Mouse (Mus musculus) lung, embryonic 15.5 days (tissue): ENCODE data around the gene Dnmt3b. TPM values are rescaled to one million over a fixed set of nuclear protein-coding genes. Genes with fewer than 3 reads are reported as not detected.
"Not testable (repeated sequence)": the region's sequence is repeated elsewhere in the genome, so short reads cannot be mapped to it uniquely, and the experiment has no call there.

Experiments
- ATAC-seq: fragments of 200-750 bp; cut with Nextera tagmentation; 2 replicates; pipeline ENCODE4 v1.8.0; 2017; ENCODE audit warnings: moderate number of reproducible peaks, borderline replicate concordance; ENCODE audit not compliant: low FRiP score, low TSS enrichment; ENCODE audit errors: extremely low read depth
- H3K27ac ChIP-seq: fragments of 300-500 bp; sonication (generic); 2 replicates; pipeline ENCODE4 v1.5.1; 2015; ENCODE audit warnings: moderate library complexity, mild to moderate bottlenecking, inconsistent platforms
- H3K27me3 ChIP-seq: fragments of 300-500 bp; sonication (generic); 2 replicates; pipeline ENCODE4 v1.6.1; 2015; ENCODE audit warnings: inconsistent platforms
- H3K36me3 ChIP-seq: fragments of 300-500 bp; sonication (generic); 2 replicates; pipeline ENCODE4 v1.6.1; 2015; ENCODE audit warnings: inconsistent platforms
- H3K4me1 ChIP-seq: fragments of 300-500 bp; sonication (generic); 2 replicates; pipeline ENCODE4 v1.6.1; 2015; ENCODE audit warnings: inconsistent platforms
- H3K4me2 ChIP-seq: fragments of 300-500 bp; sonication (generic); 2 replicates; pipeline ENCODE4 v1.6.1; 2015; ENCODE audit warnings: inconsistent platforms, mild to moderate bottlenecking, moderate library complexity
- H3K4me3 ChIP-seq: fragments of 300-500 bp; sonication (generic); 2 replicates; pipeline ENCODE4 v1.5.1; 2015; ENCODE audit warnings: mild to moderate bottlenecking, inconsistent platforms
- H3K9ac ChIP-seq: fragments of 300-500 bp; sonication (generic); 2 replicates; pipeline ENCODE4 v1.6.1; 2015; ENCODE audit warnings: inconsistent platforms
- H3K9me3 ChIP-seq: fragments of 300-500 bp; sonication (generic); 2 replicates; pipeline ENCODE4 v1.6.1; 2016; ENCODE audit warnings: inconsistent platforms
- WGBS: fragments of 180-500 bp; shearing (Covaris S2); methylation state at CpG from one replicate; pipeline ENCODE4 v1.1.7; 2015; 5-methylcytosine and 5-hydroxymethylcytosine counted together
- polyA plus RNA-seq: library from polyadenylated mRNA; unstranded; fragments of >200 nt; fragmentation: Nextera tagmentation; extraction: Ambion mirVana; gene quantifications from 2 replicates; pipeline ENCODE4 v1.2.1, GENCODE M21; 2015

Gene Dnmt3b
- polyA plus RNA-seq, 1 experiment from 2014 or later, result 13.0 TPM

GRCm38 (mm10) chr2:153642496-153642895 lies 6.8 kb upstream of the Dnmt3b start:
- H3K27me3 ChIP-seq, result peaks cover 9% of the 10 kb centered on the region; the same call in 1 of the 2 replicates
- no peaks in the 10 kb centered on the region for H3K9me3 ChIP-seq
- H3K9ac ChIP-seq, result no peak overlapping the region
- 19% methylated on average over 3 of the region's 3 CpGs for WGBS
- H3K4me1 ChIP-seq, result peaks cover 5% of the 10 kb centered on the region; the same call in 1 of the 2 replicates
- no peak overlapping the region for H3K4me3 ChIP-seq
- no peak overlapping the region for H3K4me2 ChIP-seq
- H3K36me3 ChIP-seq, result no peaks in the 10 kb centered on the region
- H3K27ac ChIP-seq, result no peak overlapping the region
- ATAC-seq, result no peak

- ATAC-seq, result no peak
- Histone ChIP-seq H3K4me1 (peaks cover 5% of the 10 kb centered on the region; the same call in 1 of the 2 replicates), H3K4me2 (no peak overlapping the region), H3K9ac (no peak overlapping the region), H3K4me3 (no peak overlapping the region), H3K9me3 (no peaks in the 10 kb centered on the region), H3K36me3 (no peaks in the 10 kb centered on the region), H3K27me3 (peaks cover 9% of the 10 kb centered on the region; the same call in 1 of the 2 replicates), H3K27ac (no peak overlapping the region)
- 36% methylated on average over 6 of the region's 6 CpGs for WGBS
Measured at GRCm38 (mm10) chr2:153642999-153643398, 6.3 kb upstream of the Dnmt3b start.

- Histone ChIP-seq H3K36me3 (no peaks in the 10 kb centered on the region), H3K4me2 (peak overlapping the region; percentile 94), H3K4me3 (peak overlapping the region; percentile 81), H3K27ac (no peak overlapping the region), H3K4me1 (peaks cover 15% of the 10 kb centered on the region), H3K9me3 (no peaks in the 10 kb centered on the region), H3K27me3 (peaks cover 4% of the 10 kb centered on the region; the same call in 1 of the 2 replicates), H3K9ac (peak overlapping the region; percentile 83)
- 13% methylated on average over 14 of the region's 14 CpGs for WGBS
- ATAC-seq, result no peak; the same call in 1 of the 2 replicates
Measured at GRCm38 (mm10) chr2:153648773-153649297, 415 bp upstream of the Dnmt3b start.

GRCm38 (mm10) chr2:153650014-153650687 lies 901 bp downstream of the Dnmt3b start:
- Histone ChIP-seq H3K4me3 (peak overlapping the region; percentile 81), H3K4me1 (peaks cover 15% of the 10 kb centered on the region), H3K9ac (peak overlapping the region; percentile 83), H3K4me2 (peak overlapping the region; percentile 94), H3K27ac (no peak overlapping the region), H3K9me3 (no peaks in the 10 kb centered on the region), H3K27me3 (no peaks in the 10 kb centered on the region), H3K36me3 (no peaks in the 10 kb centered on the region)
- ATAC-seq, result peak; percentile 44; the same call in 1 of the 2 replicates
- 2% methylated on average over 28 of the region's 28 CpGs for WGBS

- Histone ChIP-seq H3K36me3 (no peaks in the 10 kb centered on the region), H3K9me3 (no peaks in the 10 kb centered on the region), H3K4me3 (no peak overlapping the region), H3K4me2 (no peak overlapping the region), H3K27me3 (no peaks in the 10 kb centered on the region), H3K4me1 (peaks cover 15% of the 10 kb centered on the region), H3K27ac (no peak overlapping the region), H3K9ac (no peak overlapping the region)
- WGBS, result 55% methylated on average over 3 of the region's 3 CpGs
- ATAC-seq, result no peak
Measured at GRCm38 (mm10) chr2:153651681-153652080, 2.4 kb downstream of the Dnmt3b start.

DNA sequence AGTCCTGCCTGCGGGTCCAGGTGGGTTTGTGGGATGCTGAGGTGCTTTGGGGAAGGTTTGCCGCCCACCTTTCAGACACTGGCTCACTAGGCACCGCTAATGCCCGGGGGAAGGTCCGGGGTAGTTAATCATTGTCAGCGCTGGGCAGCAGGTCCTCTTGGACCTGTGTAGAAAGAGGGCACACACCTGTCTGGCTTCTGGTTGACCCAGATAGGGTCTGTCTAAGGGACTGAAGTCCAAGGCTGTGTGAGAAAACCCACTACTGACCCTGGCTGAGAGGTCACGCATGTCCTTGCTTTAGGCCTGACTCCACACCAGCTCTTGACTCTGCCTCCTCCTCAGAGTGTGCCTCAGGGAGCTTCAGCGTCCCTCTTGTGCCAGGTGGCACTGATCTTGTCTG lies 8.4 kb downstream of the Dnmt3b start:
- not testable (repeated sequence) for ATAC-seq
- 74% methylated on average over 8 of the region's 8 CpGs for WGBS

DNA sequence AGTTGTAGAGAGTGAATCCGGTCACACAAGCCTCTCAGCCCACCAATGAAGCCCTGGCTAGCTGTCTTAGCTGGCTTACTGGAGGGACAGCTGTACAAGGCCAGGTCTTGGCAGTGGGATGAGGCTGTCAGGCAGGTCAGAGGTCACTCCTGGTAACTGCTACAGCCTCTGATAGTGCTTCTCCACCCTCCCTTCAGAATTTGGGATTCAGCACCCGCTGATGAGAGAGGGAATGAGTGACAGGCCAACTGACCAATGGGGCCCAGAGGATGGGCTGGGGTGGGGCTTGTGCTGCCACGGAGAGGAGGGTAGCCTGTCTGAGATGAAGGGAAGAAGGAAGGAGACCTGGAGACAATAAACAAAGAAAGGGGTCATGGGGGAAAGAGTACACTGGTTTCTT lies 11.4 kb downstream of the Dnmt3b start:
- Histone ChIP-seq H3K4me1 (no peaks in the 10 kb centered on the region), H3K27me3 (no peaks in the 10 kb centered on the region), H3K4me3 (no peak overlapping the region), H3K9ac (no peak overlapping the region), H3K27ac (no peak overlapping the region), H3K9me3 (no peaks in the 10 kb centered on the region), H3K36me3 (no peaks in the 10 kb centered on the region), H3K4me2 (no peak overlapping the region)
- no peak for ATAC-seq
- 27% methylated on average over 3 of the region's 3 CpGs for WGBS

More for the DNA sequence above, 8.4 kb downstream of the Dnmt3b start:
- H3K9me3 ChIP-seq, H3K27me3 ChIP-seq, H3K36me3 ChIP-seq, H3K4me1 ChIP-seq, H3K9ac ChIP-seq, H3K4me2 ChIP-seq, H3K4me3 ChIP-seq, H3K27ac ChIP-seq: not testable (repeated sequence)

DNA sequence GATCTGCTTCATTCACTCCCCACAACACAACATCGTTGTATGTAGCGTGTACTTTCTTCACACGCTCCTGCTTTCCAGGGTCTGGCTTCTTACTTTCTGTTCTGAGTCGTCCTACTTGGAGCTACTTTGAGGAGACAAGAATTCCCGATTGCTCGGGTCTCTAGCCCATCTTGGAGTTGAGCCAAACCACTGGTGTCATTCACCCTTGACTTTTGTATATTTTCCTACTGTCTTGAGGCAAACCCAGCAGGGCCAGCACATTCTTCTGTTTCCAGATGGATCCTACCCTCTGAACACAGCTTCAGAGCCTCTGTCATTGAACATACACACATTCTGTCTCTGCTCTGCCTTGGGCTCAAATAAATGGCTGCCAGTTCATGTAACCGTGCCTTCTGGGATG lies 16.2 kb downstream of the Dnmt3b start:
- no peak for ATAC-seq
- no peaks in the 10 kb centered on the region for H3K9me3 ChIP-seq
- WGBS, result 74% methylated on average over 7 of the region's 7 CpGs

DNA sequence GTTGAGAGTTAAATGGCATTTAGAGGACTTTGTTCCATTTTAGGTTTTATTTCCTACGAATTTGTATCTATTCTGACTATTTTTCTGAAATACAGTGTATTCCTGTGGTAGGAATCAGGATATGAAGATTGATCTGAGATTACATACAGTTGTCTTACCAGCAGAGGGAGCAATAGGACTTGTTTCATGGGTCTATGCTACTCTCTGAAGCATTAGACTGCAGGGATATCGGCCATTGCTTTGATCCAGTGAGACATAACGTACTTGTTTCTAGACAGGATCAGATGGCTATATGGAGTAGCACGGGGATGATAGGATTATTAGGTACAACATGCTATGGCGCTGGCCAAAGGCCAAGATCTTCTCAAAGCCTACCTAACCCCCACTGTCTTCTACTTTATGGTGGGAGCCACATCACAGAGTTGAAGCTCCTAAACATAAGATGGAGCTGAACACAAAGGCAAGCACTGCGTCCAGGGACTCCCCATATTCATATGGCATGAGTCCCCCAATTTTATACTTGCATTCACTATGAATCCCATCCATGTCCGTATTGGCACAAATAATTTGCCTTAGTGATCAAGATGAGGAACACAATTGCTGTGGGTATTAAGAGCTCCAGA lies 19.6 kb downstream of the Dnmt3b start:
- Histone ChIP-seq H3K4me3 (no peak overlapping the region), H3K36me3 (peaks cover 6% of the 10 kb centered on the region; the same call in 1 of the 2 replicates), H3K27me3 (no peaks in the 10 kb centered on the region), H3K4me2 (no peak overlapping the region), H3K27ac (no peak overlapping the region), H3K9ac (no peak overlapping the region), H3K9me3 (no peaks in the 10 kb centered on the region), H3K4me1 (no peaks in the 10 kb centered on the region)
- ATAC-seq, result peak; percentile 39; the same call in 1 of the 2 replicates
- WGBS, result 62% methylated on average over 7 of the region's 7 CpGs

More for the DNA sequence above, 16.2 kb downstream of the Dnmt3b start:
- Histone ChIP-seq H3K27ac (no peak overlapping the region), H3K27me3 (no peaks in the 10 kb centered on the region), H3K9ac (no peak overlapping the region), H3K4me2 (no peak overlapping the region), H3K4me1 (no peaks in the 10 kb centered on the region), H3K36me3 (peaks cover 2% of the 10 kb centered on the region; the same call in 1 of the 2 replicates), H3K4me3 (no peak overlapping the region)

DNA sequence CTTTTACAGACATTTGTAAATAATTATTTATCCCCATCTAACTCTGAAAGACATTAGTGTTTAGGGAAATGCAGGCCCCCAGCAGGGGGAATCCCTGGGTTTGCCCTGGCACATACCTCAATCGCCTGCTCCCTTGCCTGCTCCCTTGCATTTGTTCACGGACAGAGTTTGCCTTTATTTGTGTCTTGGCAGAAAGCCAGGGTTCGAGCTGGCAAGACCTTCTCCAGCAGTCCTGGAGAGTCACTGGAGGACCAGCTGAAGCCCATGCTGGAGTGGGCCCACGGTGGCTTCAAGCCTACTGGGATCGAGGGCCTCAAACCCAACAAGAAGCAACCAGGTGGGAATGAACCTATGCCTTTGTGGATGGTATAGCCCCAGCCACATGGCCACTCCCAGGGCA lies 20.9 kb downstream of the Dnmt3b start:
- no peak overlapping the region for H3K27ac ChIP-seq
- H3K4me3 ChIP-seq, result no peak overlapping the region
- no peaks in the 10 kb centered on the region for H3K27me3 ChIP-seq
- no peak overlapping the region for H3K9ac ChIP-seq
- H3K4me2 ChIP-seq, result no peak overlapping the region
- no peaks in the 10 kb centered on the region for H3K4me1 ChIP-seq
- no peaks in the 10 kb centered on the region for H3K9me3 ChIP-seq
- peaks cover 6% of the 10 kb centered on the region; the same call in 1 of the 2 replicates for H3K36me3 ChIP-seq
- no peak for ATAC-seq
- WGBS, result 45% methylated on average over 5 of the region's 5 CpGs

DNA sequence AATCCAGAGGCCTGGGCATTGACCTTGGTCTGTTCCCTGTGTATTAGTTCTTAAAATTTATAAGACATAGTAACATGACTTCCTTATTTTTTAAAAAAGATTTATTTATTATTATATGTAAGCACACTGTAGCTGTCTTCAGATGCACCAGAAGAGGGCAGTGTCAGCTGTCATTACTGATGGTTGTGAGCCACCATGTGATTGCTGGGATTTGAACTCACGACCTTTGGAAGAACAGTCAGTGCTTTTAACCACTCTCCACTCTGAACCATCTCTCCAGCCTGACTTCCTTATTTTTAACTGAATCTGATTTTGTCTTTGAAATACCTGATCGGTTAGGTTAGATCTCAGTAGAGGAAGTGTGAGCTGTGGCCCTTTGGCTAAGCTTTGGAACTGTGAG lies 23.4 kb downstream of the Dnmt3b start:
- Histone ChIP-seq H3K36me3 (peaks cover 8% of the 10 kb centered on the region; the same call in 1 of the 2 replicates), H3K4me1 (no peaks in the 10 kb centered on the region), H3K4me2 (no peak overlapping the region), H3K9ac (no peak overlapping the region), H3K27me3 (no peaks in the 10 kb centered on the region), H3K27ac (no peak overlapping the region), H3K4me3 (no peak overlapping the region), H3K9me3 (no peaks in the 10 kb centered on the region)
- 88% methylated on average over 2 of the region's 2 CpGs for WGBS
- ATAC-seq, result no peak

DNA sequence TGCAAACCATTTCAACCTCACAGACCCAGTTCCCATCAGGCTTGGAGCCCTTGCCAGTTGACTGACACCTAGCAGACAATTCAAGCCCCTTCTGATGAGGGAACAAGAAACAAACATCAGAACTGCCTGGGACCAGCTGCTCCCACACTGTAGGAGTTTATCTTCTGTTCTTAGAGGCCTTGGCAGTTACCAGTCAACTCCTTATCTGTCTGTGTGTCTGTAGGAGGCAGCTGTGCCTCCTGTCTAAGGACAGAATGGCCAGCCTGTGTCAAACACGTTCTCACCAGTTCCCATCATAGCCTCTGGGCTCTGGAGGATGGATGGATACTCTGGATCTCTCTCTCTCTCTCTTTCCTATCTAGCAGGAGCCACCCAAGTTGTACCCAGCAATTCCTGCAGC lies 26.1 kb downstream of the Dnmt3b start:
- H3K4me1 ChIP-seq, H3K9ac ChIP-seq, H3K36me3 ChIP-seq, ATAC-seq, H3K27ac ChIP-seq, H3K9me3 ChIP-seq, H3K4me3 ChIP-seq, H3K4me2 ChIP-seq, H3K27me3 ChIP-seq: not testable (repeated sequence)
- WGBS, result 64% methylated on average over 1 of the region's 1 CpGs
